Mouse (Mus musculus) CD4-positive helper T cell, adult 2 months (primary cell): ENCODE measurements around the gene Syn3.
"Not testable (repeated sequence)": the region's sequence is repeated elsewhere in the genome, so short reads cannot be mapped to it uniquely, and the experiment has no call there.

Source experiments
- DNase-seq: peaks from one replicate; pipeline ENCODE4 v3.0.0-alpha.2; 2012; ENCODE audit warnings: low read depth, missing footprints, low spot score

Syn3 gene

GRCm38 (mm10) chr10:86498673-86499391 lies at the start of gene Syn3:
Syn3 (minus strand) TSS chr10:86498896.
- DNase-seq: peak; percentile 37

GRCm38 (mm10) chr10:86526357-86526874 lies 27.7 kb upstream of the Syn3 start:
- not testable (repeated sequence) for DNase-seq

- no peak for DNase-seq
Observed at GRCm38 (mm10) chr10:86513801-86514200, 15.1 kb upstream of the Syn3 start.

- DNase-seq: no peak
Observed at GRCm38 (mm10) chr10:86510941-86511340, 12.2 kb upstream of the Syn3 start.

- DNase-seq: no peak
Observed at GRCm38 (mm10) chr10:86502063-86502462, 3.4 kb upstream of the Syn3 start.

GRCm38 (mm10) chr10:86498051-86498672 lies 534 bp downstream of the Syn3 start:
- DNase-seq: peak; percentile 4

GRCm38 (mm10) chr10:86495851-86496250 lies 2.8 kb downstream of the Syn3 start:
- DNase-seq: no peak

- DNase-seq: no peak
Observed at GRCm38 (mm10) chr10:86493140-86493539, 5.6 kb downstream of the Syn3 start.

GRCm38 (mm10) chr10:86492089-86492907 lies 6.4 kb downstream of the Syn3 start:
- no peak for DNase-seq

- no peak for DNase-seq
Observed at GRCm38 (mm10) chr10:86491316-86492088, 7.2 kb downstream of the Syn3 start.

GRCm38 (mm10) chr10:86488544-86488943 lies 10.2 kb downstream of the Syn3 start:
- DNase-seq: no peak

GRCm38 (mm10) chr10:86485971-86486370 lies 12.7 kb downstream of the Syn3 start:
- no peak for DNase-seq

- no peak for DNase-seq
Observed at GRCm38 (mm10) chr10:86483968-86484367, 14.7 kb downstream of the Syn3 start.

GRCm38 (mm10) chr10:86482496-86482895 lies 16.2 kb downstream of the Syn3 start:
- DNase-seq: no peak

GRCm38 (mm10) chr10:86480711-86481110 lies 18.0 kb downstream of the Syn3 start:
- DNase-seq: no peak

GRCm38 (mm10) chr10:86479718-86480121 lies 19.0 kb downstream of the Syn3 start:
- no peak for DNase-seq

GRCm38 (mm10) chr10:86476720-86477119 lies 22.0 kb downstream of the Syn3 start:
- no peak for DNase-seq

- no peak for DNase-seq
Observed at GRCm38 (mm10) chr10:86475270-86475669, 23.4 kb downstream of the Syn3 start.

- no peak for DNase-seq
Observed at GRCm38 (mm10) chr10:86474176-86475154, 24.2 kb downstream of the Syn3 start.

- peak; percentile 32 for DNase-seq
Observed at GRCm38 (mm10) chr10:86473637-86474154, 25.0 kb downstream of the Syn3 start.
